Mouse (Mus musculus) forebrain, embryonic 10.5 days (tissue): ENCODE data around the gene Tpp2. TPM values are rescaled to one million over a fixed set of nuclear protein-coding genes. Genes with fewer than 3 reads are reported as not detected.

ENCODE experiments used
- DNase-seq: peaks from one replicate; pipeline ENCODE4 v3.0.0-alpha.2; 2017; ENCODE audit warnings: low spot score; ENCODE audit errors: extremely low spot score
- H3K27ac ChIP-seq: fragments of 300-500 bp; sonication (generic); 2 replicates; pipeline ENCODE4 v1.5.1; 2016; ENCODE audit warnings: mild to moderate bottlenecking
- H3K27me3 ChIP-seq: fragments of 300-500 bp; sonication (generic); 2 replicates; pipeline ENCODE4 v1.6.1; 2016; ENCODE audit warnings: mild to moderate bottlenecking; ENCODE audit not compliant: poor library complexity, severe bottlenecking
- H3K36me3 ChIP-seq: fragments of 300-500 bp; sonication (generic); replicated peaks from 2 replicates; pipeline ENCODE4 v1.6.1; 2016; ENCODE audit warnings: mild to moderate bottlenecking, moderate library complexity
- H3K4me1 ChIP-seq: fragments of 300-500 bp; sonication (generic); 2 replicates; pipeline ENCODE4 v1.6.1; 2016
- H3K4me3 ChIP-seq: fragments of 300-500 bp; sonication (generic); 2 replicates; pipeline ENCODE4 v1.5.1; 2016; ENCODE audit warnings: mild to moderate bottlenecking, moderate library complexity
- H3K9me3 ChIP-seq: fragments of 300-500 bp; sonication (generic); 2 replicates; pipeline ENCODE4 v1.6.1; 2016; ENCODE audit warnings: mild to moderate bottlenecking, moderate library complexity
- WGBS: fragments of 180-500 bp; shearing (Covaris S2); methylation state at CpG from one replicate; pipeline ENCODE4 v1.1.7; 2016; 5-methylcytosine and 5-hydroxymethylcytosine counted together
- polyA plus RNA-seq: library from polyadenylated mRNA; unstranded; fragments of >200 nt; fragmentation: Nextera tagmentation; extraction: Ambion mirVana; gene quantifications from 2 replicates; pipeline ENCODE4 v1.2.1, GENCODE M21; 2016

Gene Tpp2
- polyA plus RNA-seq, 1 experiment from 2014 or later = 68.9 TPM

DNA sequence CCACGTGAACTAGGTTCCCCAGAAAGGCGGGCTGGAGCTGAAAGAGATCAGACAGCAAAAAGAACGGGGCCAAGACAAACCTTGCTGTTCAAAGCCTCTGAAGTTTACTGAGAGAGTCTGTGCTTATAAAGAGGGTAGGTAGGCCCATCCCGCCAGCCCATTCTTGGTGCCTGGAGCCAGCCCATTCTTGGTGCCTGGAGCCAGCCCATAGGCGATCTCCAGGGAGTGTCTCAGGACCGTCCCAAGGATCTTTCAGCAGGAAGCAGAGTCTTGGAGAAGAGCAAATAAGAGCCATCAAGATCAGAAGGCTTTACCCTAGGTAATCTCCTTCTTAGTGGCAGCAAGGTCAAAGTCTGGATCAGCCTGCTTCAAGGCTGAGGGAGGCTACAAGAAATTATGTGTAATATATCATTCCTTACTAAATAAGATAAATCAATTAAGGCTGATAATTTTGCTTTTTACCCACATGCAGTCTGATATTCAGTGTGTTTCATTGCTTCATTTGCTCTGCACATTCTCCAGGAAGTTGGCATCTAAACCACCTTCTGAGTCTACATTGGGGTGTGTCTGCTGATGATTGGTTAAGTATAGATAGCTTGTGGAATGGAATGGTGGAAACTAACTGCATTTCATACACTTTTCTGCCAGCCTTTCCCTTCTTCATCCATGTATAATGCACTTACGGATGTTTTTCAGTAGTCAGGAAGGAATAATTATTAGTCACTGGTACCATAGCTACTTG, 8.2 kb downstream of the Tpp2 start:
- peaks cover 53% of the 10 kb centered on the region for H3K36me3 ChIP-seq
- H3K27ac ChIP-seq = no peak overlapping the region
- 93% methylated on average over 7 of the region's 7 CpGs for WGBS
- H3K27me3 ChIP-seq = no peaks in the 10 kb centered on the region
- no peak for DNase-seq
- no peak overlapping the region for H3K4me3 ChIP-seq
- H3K4me1 ChIP-seq = 0 out of 2 replicates have a peak, but pooled peaks cover under 1% of the 10 kb centered on the region
- no peaks in the 10 kb centered on the region for H3K9me3 ChIP-seq

DNA sequence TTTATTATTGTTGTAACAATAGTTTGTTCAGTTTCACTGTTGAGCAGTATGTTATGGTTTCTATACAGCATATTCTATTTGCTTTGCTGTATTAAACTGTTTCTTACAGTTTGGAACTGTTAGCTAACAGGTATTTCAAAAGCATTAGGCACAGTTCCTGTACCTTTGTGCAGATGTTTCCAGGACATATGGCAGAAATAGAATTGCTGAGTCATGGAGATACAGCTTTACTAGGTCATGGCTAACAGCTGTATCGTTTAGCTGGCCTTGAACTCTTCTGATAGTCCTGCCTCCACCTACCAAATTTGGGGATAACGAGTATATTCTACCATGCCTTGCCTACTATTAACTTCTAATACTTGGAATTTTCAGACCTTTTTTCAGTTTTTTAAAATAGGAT, 9.4 kb downstream of the Tpp2 start:
- peaks cover 54% of the 10 kb centered on the region for H3K36me3 ChIP-seq
- WGBS = 90% methylated on average over 2 of the region's 2 CpGs
- no peaks in the 10 kb centered on the region for H3K4me1 ChIP-seq

GRCm38 (mm10) chr1:43953679-43954078, 20.2 kb downstream of the Tpp2 start:
- no peak overlapping the region for H3K27ac ChIP-seq
- peaks cover 91% of the 10 kb centered on the region for H3K36me3 ChIP-seq
- no peak for DNase-seq
- no peaks in the 10 kb centered on the region for H3K27me3 ChIP-seq
- no peak overlapping the region for H3K4me3 ChIP-seq
- no peaks in the 10 kb centered on the region for H3K4me1 ChIP-seq
- H3K9me3 ChIP-seq = no peaks in the 10 kb centered on the region
- 94% methylated on average over 3 of the region's 3 CpGs for WGBS

More for the DNA sequence above, 9.4 kb downstream of the Tpp2 start:
- no peaks in the 10 kb centered on the region for H3K27me3 ChIP-seq
- H3K4me3 ChIP-seq = no peak overlapping the region
- no peaks in the 10 kb centered on the region for H3K9me3 ChIP-seq
- DNase-seq = no peak
- H3K27ac ChIP-seq = no peak overlapping the region

GRCm38 (mm10) chr1:43964381-43964780, 30.9 kb downstream of the Tpp2 start:
- H3K4me1 ChIP-seq = no peaks in the 10 kb centered on the region
- H3K36me3 ChIP-seq = peaks cover 78% of the 10 kb centered on the region
- no peaks in the 10 kb centered on the region for H3K27me3 ChIP-seq
- H3K27ac ChIP-seq = no peak overlapping the region
- WGBS = 98% methylated on average over 4 of the region's 4 CpGs
- no peak overlapping the region for H3K4me3 ChIP-seq
- no peaks in the 10 kb centered on the region for H3K9me3 ChIP-seq
- DNase-seq = no peak

DNA sequence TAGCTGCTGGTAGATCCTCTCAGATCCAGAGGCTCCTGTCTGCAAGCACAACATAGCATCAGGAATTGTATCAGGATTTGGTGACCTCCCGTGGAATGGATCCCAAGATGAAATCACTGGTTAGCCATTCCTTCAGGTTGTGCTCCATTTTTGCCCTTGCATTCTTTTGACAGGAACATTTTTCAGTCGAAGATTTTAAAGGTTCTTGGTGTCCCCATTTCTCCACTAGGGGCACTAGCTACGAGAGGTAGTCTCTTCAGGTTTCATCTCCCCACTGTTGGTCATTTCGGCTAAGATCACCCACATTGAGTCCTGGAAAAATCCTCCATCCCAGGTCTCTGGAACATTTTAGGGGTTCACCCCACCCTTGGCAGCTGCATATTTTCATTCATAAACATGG, 33.3 kb downstream of the Tpp2 start:
- no peak overlapping the region for H3K4me3 ChIP-seq
- no peaks in the 10 kb centered on the region for H3K4me1 ChIP-seq
- WGBS = 85% methylated on average over 4 of the region's 4 CpGs
- DNase-seq = no peak
- no peaks in the 10 kb centered on the region for H3K27me3 ChIP-seq
- no peaks in the 10 kb centered on the region for H3K9me3 ChIP-seq
- H3K27ac ChIP-seq = no peak overlapping the region
- peaks cover 75% of the 10 kb centered on the region for H3K36me3 ChIP-seq

- WGBS = 80% methylated on average over 3 of the region's 3 CpGs
- H3K27ac ChIP-seq = no peak overlapping the region
- H3K9me3 ChIP-seq = no peaks in the 10 kb centered on the region
- H3K4me1 ChIP-seq = no peaks in the 10 kb centered on the region
- DNase-seq = no peak
- H3K27me3 ChIP-seq = no peaks in the 10 kb centered on the region
- no peak overlapping the region for H3K4me3 ChIP-seq
- H3K36me3 ChIP-seq = peaks cover 87% of the 10 kb centered on the region
Measured at GRCm38 (mm10) chr1:43969361-43969760, 35.9 kb downstream of the Tpp2 start.

GRCm38 (mm10) chr1:43971089-43971488, 37.6 kb downstream of the Tpp2 start:
- Histone ChIP-seq H3K27ac (no peak overlapping the region), H3K9me3 (no peaks in the 10 kb centered on the region), H3K4me1 (no peaks in the 10 kb centered on the region), H3K27me3 (no peaks in the 10 kb centered on the region), H3K36me3 (peaks cover 92% of the 10 kb centered on the region), H3K4me3 (no peak overlapping the region)
- DNase-seq = no peak
- WGBS = 81% methylated on average over 3 of the region's 3 CpGs

GRCm38 (mm10) chr1:43996914-43997589, 63.6 kb downstream of the Tpp2 start:
- 89% methylated on average over 4 of the region's 4 CpGs for WGBS
- Histone ChIP-seq H3K9me3 (peaks cover 11% of the 10 kb centered on the region), H3K36me3 (peaks cover 92% of the 10 kb centered on the region), H3K4me3 (no peak overlapping the region), H3K4me1 (no peaks in the 10 kb centered on the region), H3K27me3 (no peaks in the 10 kb centered on the region), H3K27ac (no peak overlapping the region)
- DNase-seq = no peak

GRCm38 (mm10) chr1:44004513-44004912, 71.1 kb downstream of the Tpp2 start:
- Histone ChIP-seq H3K4me3 (no peak overlapping the region), H3K36me3 (peaks cover 69% of the 10 kb centered on the region)
- no peak for DNase-seq

DNA sequence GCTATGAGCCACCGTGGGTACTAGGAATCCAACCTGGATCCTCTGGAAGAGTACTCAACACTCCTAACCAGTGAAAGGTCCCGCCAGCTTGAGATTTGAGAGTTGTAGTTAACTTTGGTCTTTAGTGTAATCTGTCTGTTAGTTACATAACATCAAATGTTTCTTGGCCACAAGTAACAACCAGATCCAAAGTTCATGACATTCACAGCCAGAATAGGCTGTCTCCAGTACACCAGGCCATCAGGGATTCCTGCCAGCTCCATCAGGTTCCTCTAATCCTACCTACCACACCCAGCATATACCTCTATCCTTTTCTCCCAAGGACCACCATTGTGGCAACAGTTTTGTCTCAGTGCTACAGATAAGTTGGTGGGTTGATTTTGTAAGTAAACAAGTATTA, 82.1 kb downstream of the Tpp2 start:
- Histone ChIP-seq H3K27me3 (no peaks in the 10 kb centered on the region), H3K27ac (no peak overlapping the region), H3K9me3 (no peaks in the 10 kb centered on the region), H3K36me3 (no peaks in the 10 kb centered on the region), H3K4me3 (no peak overlapping the region), H3K4me1 (no peaks in the 10 kb centered on the region)
- 88% methylated on average over 2 of the region's 2 CpGs for WGBS
- DNase-seq = no peak

More at GRCm38 (mm10) chr1:44004513-44004912, 71.1 kb downstream of the Tpp2 start:
- no peaks in the 10 kb centered on the region for H3K9me3 ChIP-seq
- no peaks in the 10 kb centered on the region for H3K4me1 ChIP-seq
- H3K27ac ChIP-seq = no peak overlapping the region
- WGBS = 97% methylated on average over 2 of the region's 2 CpGs
- no peaks in the 10 kb centered on the region for H3K27me3 ChIP-seq

DNA sequence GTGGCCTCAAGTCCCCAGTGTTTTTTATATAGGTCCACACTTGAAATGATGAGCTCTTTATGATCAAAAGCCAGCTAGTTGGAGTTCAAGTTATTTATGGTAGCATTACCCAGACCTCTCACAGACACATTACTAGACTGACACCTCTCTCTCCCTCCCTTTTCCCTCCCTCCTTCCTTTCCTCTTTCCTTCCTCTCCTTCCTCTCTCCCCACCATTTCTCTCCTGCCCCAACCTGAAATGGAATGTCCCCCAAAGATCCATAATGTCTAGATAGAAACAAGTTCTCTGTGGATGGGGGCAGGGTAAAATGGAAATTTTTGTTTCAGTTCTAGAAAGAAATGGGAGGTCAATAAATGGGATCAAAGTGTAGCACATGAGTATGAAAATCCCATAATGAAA, 86.5 kb downstream of the Tpp2 start, which contains the start of gene Mettl21c:
Mettl21c (minus strand) TSS at position 101 of the 400 bp plus-strand sequence.
- no peaks in the 10 kb centered on the region for H3K9me3 ChIP-seq
- H3K27ac ChIP-seq = no peak within 1 kb of the TSS
- no peaks in the 10 kb centered on the region for H3K4me1 ChIP-seq
- no peak within 1 kb of the TSS for H3K4me3 ChIP-seq
- H3K36me3 ChIP-seq = no peaks in the 10 kb centered on the region
- H3K27me3 ChIP-seq = no peaks in the 10 kb centered on the region
- no peak for DNase-seq

- WGBS = 75% methylated on average over 1 of the region's 1 CpGs
Measured at GRCm38 (mm10) chr1:44022656-44023055, 89.2 kb downstream of the Tpp2 start.

DNA sequence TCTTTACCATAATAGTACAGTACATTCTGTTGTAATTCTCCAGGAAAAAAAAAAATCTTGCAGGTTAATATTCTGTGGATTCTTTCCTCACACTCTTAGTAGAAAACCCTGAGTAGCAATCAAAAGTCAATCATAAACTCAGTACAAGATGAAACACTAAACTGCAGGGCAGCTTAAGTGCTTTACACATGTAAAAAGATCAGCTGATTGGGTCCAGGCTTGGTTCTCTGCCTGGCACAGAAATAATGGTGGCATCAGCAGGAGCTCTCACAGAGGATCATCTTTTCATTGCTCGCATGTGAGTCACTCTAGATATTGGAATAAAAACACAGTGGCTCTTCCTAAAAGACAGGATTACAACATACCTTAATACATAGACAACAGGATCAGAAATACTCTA, 94.2 kb downstream of the Tpp2 start:
- no peaks in the 10 kb centered on the region for H3K36me3 ChIP-seq
- WGBS = 97% methylated on average over 1 of the region's 1 CpGs

More at GRCm38 (mm10) chr1:44022656-44023055, 89.2 kb downstream of the Tpp2 start:
- DNase-seq = no peak
- Histone ChIP-seq H3K4me3 (no peak overlapping the region), H3K36me3 (no peaks in the 10 kb centered on the region), H3K27ac (no peak overlapping the region), H3K27me3 (no peaks in the 10 kb centered on the region), H3K9me3 (no peaks in the 10 kb centered on the region), H3K4me1 (no peaks in the 10 kb centered on the region)

More for the DNA sequence above, 94.2 kb downstream of the Tpp2 start:
- Histone ChIP-seq H3K27ac (no peak overlapping the region), H3K27me3 (no peaks in the 10 kb centered on the region), H3K4me1 (no peaks in the 10 kb centered on the region), H3K9me3 (no peaks in the 10 kb centered on the region), H3K4me3 (no peak overlapping the region)
- no peak for DNase-seq
